Mouse (Mus musculus): ENCODE data around the gene Ezh1.

DNA sequence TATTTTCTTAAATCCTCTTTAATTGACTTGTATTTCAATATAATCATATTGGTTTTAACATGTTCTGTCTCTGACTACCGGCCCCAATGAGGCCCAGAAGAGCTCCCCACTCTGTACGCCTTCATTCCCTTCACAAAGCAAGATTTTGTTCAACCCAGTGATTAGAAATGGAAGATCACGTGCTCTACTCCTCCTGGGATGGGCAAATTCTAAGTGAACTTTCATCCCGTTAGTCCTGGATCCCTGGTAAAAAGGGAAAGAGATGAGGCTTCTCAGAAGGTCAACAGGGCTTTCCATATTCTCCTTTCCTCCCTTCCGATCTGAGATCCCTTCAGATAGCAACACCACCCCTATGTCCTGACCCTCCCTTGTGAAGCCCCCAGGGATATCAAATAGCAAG is 4.3 kb upstream of the Ezh1 start:
- TF ChIP-seq CTCF (IDR thresholded peaks at IDR 0.05; ENCODE audit: low read depth, low read length) (no peak), GATA1 (IDR thresholded peaks at IDR 0.05; ENCODE audit: borderline replicate concordance, low read length) (no peak), TAL1 (conservative IDR thresholded peaks at IDR 0.05; ENCODE audit: low read depth, low read length) (no peak)

Data from G1E (cell line).